Mouse (Mus musculus) stomach, postnatal 0 days (tissue): ENCODE results near the gene Cxcl12. TPM values are rescaled to one million over a fixed set of nuclear protein-coding genes. Genes with fewer than 3 reads are reported as not detected.

Experiments
- ATAC-seq: fragments of 200-750 bp; cut with Nextera tagmentation; 2 replicates; pipeline ENCODE4 v1.8.0; 2017; ENCODE audit not compliant: low FRiP score, low TSS enrichment
- DNase-seq: peaks from one replicate; pipeline ENCODE4 v3.0.0-alpha.2; 2016; ENCODE audit warnings: low spot score
- H3K27ac ChIP-seq: fragments of 300-500 bp; sonication (generic); replicated peaks from 2 replicates; pipeline ENCODE4 v1.5.1; 2014; ENCODE audit warnings: mild to moderate bottlenecking, control low read depth
- H3K27me3 ChIP-seq: fragments of 300-500 bp; sonication (generic); 2 replicates; pipeline ENCODE4 v1.6.1; 2014; ENCODE audit warnings: low read length; ENCODE audit not compliant: control insufficient read depth, insufficient read depth
- H3K36me3 ChIP-seq: fragments of 300-500 bp; sonication (generic); 2 replicates; pipeline ENCODE4 v1.6.1; 2014; ENCODE audit warnings: low read length, mixed read lengths; ENCODE audit not compliant: control insufficient read depth, insufficient read depth
- H3K4me1 ChIP-seq: fragments of 300-500 bp; sonication (generic); replicated peaks from 2 replicates; pipeline ENCODE4 v1.6.1; 2014; ENCODE audit warnings: antibody characterized with exemption; ENCODE audit not compliant: control insufficient read depth, insufficient read depth
- H3K4me2 ChIP-seq: fragments of 300-500 bp; sonication (generic); replicated peaks from 2 replicates; pipeline ENCODE4 v1.6.1; 2014; ENCODE audit warnings: low read depth, mild to moderate bottlenecking, control low read depth, moderate library complexity
- H3K4me3 ChIP-seq: fragments of 300-500 bp; sonication (generic); 2 replicates; pipeline ENCODE4 v1.5.1; 2014; ENCODE audit warnings: low read depth, low read length, control low read depth
- H3K9ac ChIP-seq: fragments of 300-500 bp; sonication (generic); 2 replicates; pipeline ENCODE4 v1.6.1; 2014; ENCODE audit warnings: mild to moderate bottlenecking, low read length, control low read depth, mixed read lengths
- H3K9me3 ChIP-seq: fragments of 300-500 bp; sonication (generic); 2 replicates; pipeline ENCODE4 v1.6.1; 2016; ENCODE audit warnings: low read length; ENCODE audit not compliant: control insufficient read depth
- CTCF ChIP-seq: IDR thresholded peaks from 2 replicates; pipeline ENCODE4 v1.5.1; 2016; ENCODE audit warnings: antibody characterized with exemption, low read depth, mild to moderate bottlenecking, moderate library complexity
- EP300 ChIP-seq: optimal IDR thresholded peaks from 2 replicates; pipeline ENCODE3; 2016; ENCODE audit warnings: antibody characterized with exemption
- WGBS: fragments of 180-500 bp; shearing (Covaris S2); extraction: QIAGEN DNeasy Blood & Tissue Kit; methylation state at CpG from one replicate; pipeline ENCODE4 v1.1.7; 2014; 5-methylcytosine and 5-hydroxymethylcytosine counted together
- polyA plus RNA-seq: library from polyadenylated mRNA; unstranded; fragments of >200 nt; fragmentation: Nextera tagmentation; extraction: Ambion mirVana; gene quantifications from 2 replicates; pipeline ENCODE4 v1.2.1, GENCODE M21; 2015

Gene Cxcl12
- 58.0 and 61.1 TPM in 2 replicates for polyA plus RNA-seq

- Histone ChIP-seq H3K4me2 (peak within 1 kb of the TSS; percentile 91), H3K4me3 (peak within 1 kb of the TSS; percentile 63), H3K4me1 (peaks cover 3% of the 10 kb centered on the region; the same call in 1 of the 2 replicates), H3K9me3 (no peaks in the 10 kb centered on the region), H3K27ac (peak within 1 kb of the TSS; percentile 63), H3K9ac (peak within 1 kb of the TSS; percentile 71), H3K36me3 (no peaks in the 10 kb centered on the region), H3K27me3 (no peaks in the 10 kb centered on the region; the same call in 1 of the 2 replicates)
- TF ChIP-seq CTCF, result no peak
- TF ChIP-seq EP300, result no peak
- DNase-seq (peak; percentile 57), ATAC-seq (peak; percentile 67)
- WGBS, result under 1% methylated on average over 63 of the region's 64 CpGs
These were observed at the start of gene Cxcl12 for GRCm38 (mm10) chr6:117168321-117169011. TSS of gene Cxcl12 (plus strand) at chr6:117168535.

DNA sequence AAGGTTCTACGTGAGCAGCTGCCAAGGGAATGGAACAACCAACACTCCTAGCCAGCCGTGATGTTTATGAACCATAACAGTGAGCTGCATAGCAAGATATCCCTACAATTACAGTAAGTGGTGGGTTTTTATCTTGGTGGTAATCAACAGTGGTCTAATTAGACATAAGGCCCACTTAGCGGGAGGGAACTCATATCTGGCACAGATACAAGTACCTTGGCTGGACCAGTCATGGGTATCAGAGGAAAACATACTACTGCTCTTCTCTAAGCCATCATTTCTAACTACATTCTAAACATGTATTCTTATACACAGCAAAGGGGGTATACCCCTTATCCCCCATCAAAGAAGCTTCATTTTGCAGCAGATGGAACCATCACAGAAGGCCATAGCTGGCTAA, 46.3 kb upstream of the Cxcl12 start:
- ATAC-seq, result no peak
- Histone ChIP-seq H3K9me3 (no peaks in the 10 kb centered on the region), H3K27me3 (no peaks in the 10 kb centered on the region), H3K27ac (no peak overlapping the region), H3K9ac (no peak overlapping the region), H3K4me3 (no peak overlapping the region), H3K36me3 (no peaks in the 10 kb centered on the region), H3K4me2 (no peak overlapping the region), H3K4me1 (no peaks in the 10 kb centered on the region)
- WGBS, result 93% methylated on average over 3 of the region's 3 CpGs
- DNase-seq, result no peak
- no peak for TF ChIP-seq EP300
- no peak for TF ChIP-seq CTCF

DNA sequence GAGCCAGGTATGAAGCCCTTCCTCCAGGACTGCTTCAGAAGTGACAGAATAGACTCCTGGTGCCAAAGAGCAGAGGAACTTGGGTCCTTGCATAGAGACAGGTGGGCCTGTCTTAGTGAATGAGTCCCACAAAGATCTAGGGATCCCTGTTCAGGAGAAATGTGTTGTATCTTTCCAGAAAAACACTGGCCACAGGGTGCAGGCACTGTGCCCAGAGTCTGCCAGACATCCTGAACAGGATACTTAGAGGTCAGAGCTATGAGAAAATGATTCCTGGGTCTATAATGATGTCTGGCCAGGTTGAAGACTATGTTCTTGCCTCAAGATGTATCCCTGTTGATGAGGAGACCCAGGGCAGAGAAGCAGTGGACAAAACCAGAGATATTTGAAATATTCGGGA, 42.0 kb upstream of the Cxcl12 start:
- H3K27me3 ChIP-seq, result no peaks in the 10 kb centered on the region
- no peak overlapping the region for H3K4me3 ChIP-seq
- no peak overlapping the region for H3K9ac ChIP-seq
- WGBS, result 89% methylated on average over 1 of the region's 1 CpGs
- no peaks in the 10 kb centered on the region for H3K36me3 ChIP-seq
- H3K27ac ChIP-seq, result no peak overlapping the region
- ATAC-seq (no peak), DNase-seq (no peak)
- no peaks in the 10 kb centered on the region for H3K4me1 ChIP-seq
- H3K4me2 ChIP-seq, result no peak overlapping the region
- TF ChIP-seq CTCF (no peak), EP300 (no peak)
- no peaks in the 10 kb centered on the region for H3K9me3 ChIP-seq

DNA sequence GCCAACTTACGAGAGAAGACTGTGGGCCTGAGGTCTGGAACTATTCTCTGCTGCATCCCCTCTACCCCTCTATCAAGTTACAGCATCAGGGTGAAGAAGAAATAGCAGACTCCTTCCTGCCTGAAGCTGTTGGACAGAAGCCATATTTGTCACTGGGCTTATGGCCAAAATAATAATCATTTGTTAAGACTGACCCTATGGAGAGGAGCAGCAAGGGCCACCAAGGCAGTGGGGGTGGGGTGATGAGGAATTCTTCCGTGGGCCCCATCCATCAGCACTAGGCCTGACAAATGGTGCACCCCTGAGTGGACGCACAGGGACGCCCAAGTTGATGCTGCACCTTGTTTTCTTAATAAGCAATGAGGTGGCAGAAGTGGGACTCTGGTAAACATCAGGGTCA, 38.9 kb upstream of the Cxcl12 start:
- Histone ChIP-seq H3K9me3 (no peaks in the 10 kb centered on the region), H3K4me3 (no peak overlapping the region), H3K27ac (no peak overlapping the region), H3K4me1 (no peaks in the 10 kb centered on the region; the same call in 1 of the 2 replicates), H3K9ac (no peak overlapping the region), H3K36me3 (no peaks in the 10 kb centered on the region), H3K27me3 (no peaks in the 10 kb centered on the region), H3K4me2 (no peak overlapping the region)
- ATAC-seq (no peak), DNase-seq (no peak)
- WGBS, result 49% methylated on average over 4 of the region's 4 CpGs
- no peak for TF ChIP-seq CTCF
- no peak for TF ChIP-seq EP300

DNA sequence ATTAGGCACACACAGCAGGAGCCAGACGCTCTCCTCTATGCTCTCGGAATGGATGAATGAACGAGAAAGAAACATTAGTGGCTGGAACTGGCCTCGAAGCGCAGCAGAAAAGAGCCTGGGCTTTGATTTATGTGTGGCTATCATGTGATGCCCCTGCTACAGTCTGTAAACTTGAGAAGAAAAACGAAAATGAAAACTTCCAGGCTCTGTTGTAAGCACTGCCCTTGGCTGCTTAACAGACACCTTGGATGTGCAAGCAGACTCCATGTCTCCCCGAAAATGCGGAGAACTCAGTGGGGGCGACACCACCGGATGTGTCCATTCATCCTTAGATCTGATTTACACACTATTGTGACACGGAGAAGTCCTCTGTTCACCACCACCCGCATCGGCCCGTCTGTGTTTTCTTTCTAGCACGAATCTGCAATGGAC, 37.6 kb upstream of the Cxcl12 start:
- Histone ChIP-seq H3K9me3 (no peaks in the 10 kb centered on the region), H3K27me3 (no peaks in the 10 kb centered on the region), H3K4me1 (no peaks in the 10 kb centered on the region; the same call in 1 of the 2 replicates), H3K36me3 (no peaks in the 10 kb centered on the region), H3K4me2 (peak overlapping the region; percentile 21; the same call in 1 of the 2 replicates), H3K4me3 (no peak overlapping the region), H3K9ac (no peak overlapping the region), H3K27ac (no peak overlapping the region)
- DNase-seq, result no peak
- TF ChIP-seq EP300 (no peak), CTCF (no peak)
- ATAC-seq, result no peak
- 40% methylated on average over 15 of the region's 15 CpGs for WGBS

- H3K4me1 ChIP-seq, result no peaks in the 10 kb centered on the region; the same call in 1 of the 2 replicates
- DNase-seq (no peak), ATAC-seq (no peak)
- no peak overlapping the region for H3K9ac ChIP-seq
- H3K4me3 ChIP-seq, result no peak overlapping the region
- 0 out of 2 replicates have a peak overlapping the region, but pooled peaks have one; percentile 53 for H3K27ac ChIP-seq
- no peaks in the 10 kb centered on the region for H3K27me3 ChIP-seq
- H3K36me3 ChIP-seq, result no peaks in the 10 kb centered on the region
- no peak overlapping the region for H3K4me2 ChIP-seq
- no peaks in the 10 kb centered on the region for H3K9me3 ChIP-seq
- WGBS, result 52% methylated on average over 4 of the region's 4 CpGs
- no peak for TF ChIP-seq EP300
- TF ChIP-seq CTCF, result no peak
These were observed 33.8 kb upstream of the Cxcl12 start for GRCm38 (mm10) chr6:117134526-117134925.
